Mouse (Mus musculus): Measurements from ENCODE around the gene Madcam1.

GRCm38 (mm10) chr10:79700676-79701075, 36.3 kb downstream of the Madcam1 start:
- no peak for TF ChIP-seq CTCF (IDR thresholded peaks at IDR 0.05; ENCODE audit: low read depth)
- TF ChIP-seq EP300 (optimal IDR thresholded peaks at IDR 0.05): no peak
